Mouse (Mus musculus) liver, adult 2 months (tissue): ENCODE measurements around the gene Fgd3.

Experiments
- CTCF ChIP-seq: fragments of 200-500 bp; IDR thresholded peaks from 2 replicates; pipeline ENCODE4 v1.5.1; 2011; ENCODE audit warnings: low read depth, low read length, control low read depth
- POLR2A ChIP-seq: fragments of 200-500 bp; IDR thresholded peaks from 2 replicates; pipeline ENCODE4 v1.6.1; 2011; ENCODE audit warnings: low read length, control low read depth; ENCODE audit not compliant: insufficient read depth; ENCODE audit errors: extremely low read depth

GRCm38 (mm10) chr13:49282168-49282567, 37.9 kb downstream of the Fgd3 start:
- TF ChIP-seq POLR2A (no peak), CTCF (no peak)
